Mouse (Mus musculus) forebrain, embryonic 14.5 days (tissue): ENCODE results near the gene Pigw. TPM values are rescaled to one million over a fixed set of nuclear protein-coding genes. Genes with fewer than 3 reads are reported as not detected.
A peak's percentile ranks its signal among the peaks of the same experiment; 100 is the strongest.

Experiments
- ATAC-seq: fragments of 200-750 bp; cut with Nextera tagmentation; 2 replicates; pipeline ENCODE4 v1.8.0; 2017; ENCODE audit warnings: mild to moderate bottlenecking, moderate library complexity
- DNase-seq: peaks from one replicate; pipeline ENCODE4 v3.0.0-alpha.2; 2015; ENCODE audit warnings: low spot score
- H3K27ac ChIP-seq: fragments of 300-500 bp; sonication (generic); 2 replicates; pipeline ENCODE4 v1.5.1; 2014; ENCODE audit warnings: low read depth, mild to moderate bottlenecking, control low read depth, low read length, moderate library complexity
- H3K27me3 ChIP-seq: fragments of 300-500 bp; sonication (generic); replicated peaks from 2 replicates; pipeline ENCODE4 v1.6.1; 2014; ENCODE audit warnings: low read length, control low read depth, mixed read lengths; ENCODE audit not compliant: control insufficient read depth, insufficient read depth
- H3K36me3 ChIP-seq: fragments of 300-500 bp; sonication (generic); 2 replicates; pipeline ENCODE4 v1.6.1; 2014; ENCODE audit warnings: low read length, control low read depth; ENCODE audit not compliant: control insufficient read depth, insufficient read depth
- H3K4me1 ChIP-seq: fragments of 300-500 bp; sonication (generic); 2 replicates; pipeline ENCODE4 v1.6.1; 2014; ENCODE audit warnings: antibody characterized with exemption, low read length, control low read depth; ENCODE audit not compliant: control insufficient read depth, insufficient read depth
- H3K4me2 ChIP-seq: fragments of 300-500 bp; sonication (generic); 2 replicates; pipeline ENCODE4 v1.6.1; 2014; ENCODE audit warnings: mild to moderate bottlenecking, control low read depth, low read length
- H3K4me3 ChIP-seq: fragments of 300-500 bp; sonication (generic); 2 replicates; pipeline ENCODE4 v1.5.1; 2014; ENCODE audit warnings: low read depth, low read length, control low read depth
- H3K9ac ChIP-seq: fragments of 300-500 bp; sonication (generic); 2 replicates; pipeline ENCODE4 v1.6.1; 2014; ENCODE audit warnings: mild to moderate bottlenecking, low read length, control low read depth, moderate library complexity
- H3K9me3 ChIP-seq: fragments of 300-500 bp; sonication (generic); replicated peaks from 2 replicates; pipeline ENCODE4 v1.6.1; 2016; ENCODE audit warnings: low read length, control low read depth, mixed read lengths; ENCODE audit not compliant: control insufficient read depth
- WGBS: fragments of 180-500 bp; shearing (Covaris S2); extraction: QIAGEN DNeasy Blood & Tissue Kit; methylation state at CpG from one replicate; pipeline ENCODE4 v1.1.7; 2014; 5-methylcytosine and 5-hydroxymethylcytosine counted together
- polyA plus RNA-seq: library from polyadenylated mRNA; unstranded; fragments of >200 nt; fragmentation: Nextera tagmentation; extraction: Ambion mirVana; gene quantifications from 2 replicates; pipeline ENCODE4 v1.2.1, GENCODE M21; 2014

The Pigw gene
- polyA plus RNA-seq, 1 experiment from 2014 or later: 3.8 TPM

DNA sequence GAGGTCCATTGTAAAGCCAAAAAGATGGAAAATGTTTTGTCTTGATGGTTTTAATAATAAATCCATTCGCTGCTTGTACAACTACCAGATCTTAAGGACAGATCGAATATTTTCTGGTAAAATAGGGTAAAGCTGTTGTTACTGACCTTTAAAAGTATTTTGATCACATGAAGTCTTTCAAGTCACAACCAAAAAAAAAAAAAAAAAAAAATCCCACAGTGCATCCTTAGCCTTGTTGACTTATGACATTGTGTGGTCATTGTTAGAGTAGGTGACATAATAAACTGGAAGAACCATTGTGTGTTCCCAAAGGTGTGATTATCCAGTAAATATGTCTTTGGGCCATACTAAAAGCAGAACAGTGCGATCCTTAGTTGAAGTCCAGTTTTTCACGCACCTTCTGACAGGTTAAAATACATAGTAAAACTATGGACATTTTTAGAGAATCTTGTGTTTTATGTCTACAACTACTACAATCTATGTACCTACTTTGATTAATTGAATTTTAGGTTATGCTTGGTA, 8.5 kb downstream of the Pigw start:
- Histone ChIP-seq H3K9ac (peak overlapping the region; percentile 94), H3K9me3 (no peaks in the 10 kb centered on the region), H3K4me1 (peaks cover 11% of the 10 kb centered on the region), H3K27me3 (no peaks in the 10 kb centered on the region), H3K4me3 (peak overlapping the region; percentile 89), H3K4me2 (peak overlapping the region; percentile 63), H3K36me3 (no peaks in the 10 kb centered on the region; the same call in 1 of the 2 replicates), H3K27ac (peak overlapping the region; percentile 97; the same call in 1 of the 2 replicates)
- DNase-seq: no peak
- ATAC-seq: no peak
- WGBS: 85% methylated on average over 4 of the region's 4 CpGs

DNA sequence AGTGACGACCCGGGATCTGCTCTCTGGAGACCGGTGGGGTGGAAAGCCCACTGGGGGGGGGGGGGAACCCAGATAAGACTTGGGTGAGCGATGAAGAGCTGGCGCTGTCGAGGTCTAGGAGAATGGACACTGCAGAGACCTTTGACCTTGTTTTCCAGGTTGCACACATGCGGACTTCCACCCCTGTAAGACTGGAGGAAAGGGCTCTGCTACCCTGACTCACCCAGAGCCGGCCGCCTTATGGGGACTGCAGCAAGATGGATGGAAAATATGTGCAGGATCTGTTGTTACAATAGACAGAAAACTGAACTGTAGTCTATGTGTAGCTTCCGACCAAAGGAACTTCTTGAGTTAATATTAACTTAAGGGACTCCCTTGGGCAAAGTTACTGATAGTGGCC, 9.0 kb downstream of the Pigw start:
- DNase-seq (peak; percentile 61), ATAC-seq (peak; percentile 25)
- WGBS: 1% methylated on average over 10 of the region's 10 CpGs
- H3K9ac ChIP-seq: peak overlapping the region; percentile 94
- H3K4me3 ChIP-seq: peak overlapping the region; percentile 89
- H3K27me3 ChIP-seq: no peaks in the 10 kb centered on the region
- H3K4me1 ChIP-seq: peaks cover 11% of the 10 kb centered on the region
- H3K27ac ChIP-seq: peak overlapping the region; percentile 97
- no peaks in the 10 kb centered on the region; the same call in 1 of the 2 replicates for H3K36me3 ChIP-seq
- H3K9me3 ChIP-seq: no peaks in the 10 kb centered on the region
- peak overlapping the region; percentile 63 for H3K4me2 ChIP-seq

DNA sequence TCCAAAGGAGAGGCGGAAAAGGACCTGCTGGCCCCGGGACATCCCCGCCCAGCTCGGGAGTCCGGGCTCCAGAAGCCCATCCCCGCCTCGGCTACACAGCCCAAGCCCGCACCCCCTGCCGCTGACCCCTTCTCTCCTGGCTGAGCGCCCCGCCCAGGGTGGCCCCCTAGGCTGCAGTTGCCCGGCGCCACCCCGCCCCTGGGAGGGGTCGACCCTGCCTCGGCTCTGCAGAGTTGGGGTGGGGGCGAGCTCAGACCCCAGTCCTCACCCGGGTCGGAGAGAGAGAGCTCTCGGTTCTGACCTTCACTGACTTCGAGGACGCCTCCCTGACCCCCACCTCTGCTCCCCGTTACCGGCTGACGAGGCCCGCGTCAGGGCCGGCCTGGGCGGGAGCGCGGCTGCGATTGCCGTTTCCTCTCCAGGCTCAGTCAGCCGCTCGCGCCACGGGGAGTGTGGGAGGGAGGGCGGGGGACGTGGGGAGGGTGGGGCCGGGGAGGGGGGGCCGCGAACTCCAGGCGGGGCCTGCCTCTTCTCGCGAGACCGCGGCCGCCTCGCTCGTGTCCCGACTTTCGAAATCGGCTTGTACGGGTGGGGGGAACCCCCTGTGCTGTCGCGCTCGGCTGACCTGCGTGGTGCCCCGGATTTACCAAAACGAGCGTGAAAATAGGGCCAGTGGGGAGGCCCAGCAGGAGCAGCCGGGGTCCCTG, 9.6 kb downstream of the Pigw start, which contains the start of gene Ggnbp2:
Ggnbp2 (minus strand) TSS at position 481 of the 707 bp plus-strand sequence.
- WGBS: under 1% methylated on average over 52 of the region's 62 CpGs
- H3K4me2 ChIP-seq: peak within 1 kb of the TSS; percentile 72
- no peaks in the 10 kb centered on the region; the same call in 1 of the 2 replicates for H3K36me3 ChIP-seq
- peak; percentile 86 for ATAC-seq
- peak within 1 kb of the TSS; percentile 97 for H3K27ac ChIP-seq
- H3K9ac ChIP-seq: peak within 1 kb of the TSS; percentile 94
- peak; percentile 94 for DNase-seq
- no peaks in the 10 kb centered on the region for H3K27me3 ChIP-seq
- peak within 1 kb of the TSS; percentile 89 for H3K4me3 ChIP-seq
- no peaks in the 10 kb centered on the region for H3K9me3 ChIP-seq
- H3K4me1 ChIP-seq: peaks cover 11% of the 10 kb centered on the region

DNA sequence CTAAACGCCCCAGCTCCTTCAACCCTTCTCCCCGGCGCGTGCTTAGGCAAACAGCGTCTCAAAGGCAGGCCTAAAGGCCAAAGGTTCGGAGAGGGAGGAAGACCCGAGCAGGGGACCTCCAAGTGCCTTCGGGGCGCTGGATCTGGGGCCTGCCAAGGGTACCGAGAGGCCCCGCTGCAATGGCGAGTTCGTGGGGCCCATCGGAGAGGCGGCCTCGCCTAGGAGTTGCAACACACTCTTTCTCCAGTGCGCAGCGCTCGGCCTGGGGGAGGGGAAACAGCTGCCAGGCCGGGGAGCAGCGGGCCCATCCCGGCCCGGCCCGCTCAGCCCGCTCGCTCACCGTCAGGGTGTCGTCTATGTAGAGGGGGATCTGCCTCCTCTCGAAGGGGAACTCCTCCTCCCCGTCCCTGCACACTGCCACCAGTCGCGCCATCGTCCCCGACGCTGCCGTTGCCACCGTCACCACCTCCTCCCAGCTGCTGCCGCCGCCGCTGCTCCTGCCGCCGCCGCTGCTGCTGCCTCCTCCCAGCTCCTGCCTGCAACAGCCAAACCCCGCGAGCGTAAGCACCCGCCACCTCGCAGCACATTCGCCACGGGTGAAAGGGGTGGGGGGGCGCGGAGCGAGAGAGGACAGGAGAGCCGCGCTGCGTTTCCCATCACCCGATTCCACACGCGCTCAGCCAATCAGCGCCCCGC, 10.4 kb downstream of the Pigw start:
- ATAC-seq: peak; percentile 90
- Histone ChIP-seq H3K27ac (peak overlapping the region; percentile 97), H3K4me3 (peak overlapping the region; percentile 89), H3K9me3 (no peaks in the 10 kb centered on the region), H3K4me1 (peaks cover 11% of the 10 kb centered on the region), H3K9ac (peak overlapping the region; percentile 92), H3K27me3 (no peaks in the 10 kb centered on the region), H3K4me2 (peak overlapping the region; percentile 72), H3K36me3 (no peaks in the 10 kb centered on the region; the same call in 1 of the 2 replicates)
- peak; percentile 97 for DNase-seq
- WGBS: under 1% methylated on average over 52 of the region's 61 CpGs

- no peaks in the 10 kb centered on the region; the same call in 1 of the 2 replicates for H3K36me3 ChIP-seq
- no peaks in the 10 kb centered on the region for H3K27me3 ChIP-seq
- peaks cover 11% of the 10 kb centered on the region for H3K4me1 ChIP-seq
- ATAC-seq: no peak
- peak overlapping the region; percentile 92 for H3K9ac ChIP-seq
- no peaks in the 10 kb centered on the region for H3K9me3 ChIP-seq
- H3K4me3 ChIP-seq: peak overlapping the region; percentile 89
- peak overlapping the region; percentile 72 for H3K4me2 ChIP-seq
- DNase-seq: no peak
- WGBS: 20% methylated on average over 7 of the region's 7 CpGs
- H3K27ac ChIP-seq: no peak overlapping the region; the same call in 1 of the 2 replicates
These were observed 11.3 kb downstream of the Pigw start for GRCm38 (mm10) chr11:84868786-84869259.

GRCm38 (mm10) chr11:84867586-84867985, 12.5 kb downstream of the Pigw start:
- Histone ChIP-seq H3K4me2 (no peak overlapping the region), H3K4me1 (peaks cover 11% of the 10 kb centered on the region), H3K36me3 (peaks cover 3% of the 10 kb centered on the region), H3K27me3 (no peaks in the 10 kb centered on the region), H3K9ac (no peak overlapping the region), H3K27ac (no peak overlapping the region), H3K4me3 (no peak overlapping the region), H3K9me3 (no peaks in the 10 kb centered on the region)
- DNase-seq: no peak
- ATAC-seq: no peak
- 86% methylated on average over 2 of the region's 2 CpGs for WGBS

DNA sequence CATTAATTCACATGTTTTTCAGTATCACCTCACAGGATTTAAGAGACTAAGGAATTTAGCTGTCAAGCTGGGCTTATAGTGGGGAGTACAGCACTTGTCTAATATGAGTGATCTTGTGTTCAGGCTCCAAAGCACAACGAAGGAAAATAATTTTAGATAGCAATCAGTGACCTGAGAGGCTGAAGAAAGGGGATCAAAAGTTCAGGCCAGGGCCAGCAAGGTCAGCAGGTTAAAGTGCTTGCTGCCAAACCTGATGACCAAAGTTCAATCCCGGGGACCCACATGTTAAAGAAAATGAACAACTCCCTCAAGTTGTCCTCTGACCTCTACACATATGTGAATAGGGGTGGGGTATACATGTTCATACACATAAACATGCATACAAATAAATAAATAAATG, 14.8 kb downstream of the Pigw start:
- DNase-seq (no peak), ATAC-seq (no peak)
- H3K9ac ChIP-seq: no peak overlapping the region
- WGBS: 83% methylated on average over 2 of the region's 2 CpGs
- H3K4me1 ChIP-seq: peaks cover 11% of the 10 kb centered on the region
- H3K9me3 ChIP-seq: no peaks in the 10 kb centered on the region
- H3K27ac ChIP-seq: no peak overlapping the region
- H3K4me3 ChIP-seq: no peak overlapping the region
- no peak overlapping the region for H3K4me2 ChIP-seq
- no peaks in the 10 kb centered on the region for H3K27me3 ChIP-seq
- H3K36me3 ChIP-seq: peaks cover 11% of the 10 kb centered on the region

GRCm38 (mm10) chr11:84855285-84855684, 24.8 kb downstream of the Pigw start:
- Histone ChIP-seq H3K4me1 (no peaks in the 10 kb centered on the region), H3K4me3 (no peak overlapping the region), H3K27ac (no peak overlapping the region), H3K9ac (no peak overlapping the region), H3K27me3 (no peaks in the 10 kb centered on the region), H3K36me3 (peaks cover 63% of the 10 kb centered on the region), H3K9me3 (no peaks in the 10 kb centered on the region), H3K4me2 (no peak overlapping the region)
- DNase-seq (no peak), ATAC-seq (no peak)
- WGBS: 95% methylated on average over 6 of the region's 6 CpGs
